Mouse (Mus musculus) midbrain, postnatal 0 days (tissue): Measurements from ENCODE around the gene Camk1g. TPM values are rescaled to one million over a fixed set of nuclear protein-coding genes. Genes with fewer than 3 reads are reported as not detected.
A peak's percentile ranks its signal among the peaks of the same experiment; 100 is the strongest.

Experiments
- ATAC-seq: fragments of 200-750 bp; cut with Nextera tagmentation; 2 replicates; pipeline ENCODE4 v1.8.0; 2017; ENCODE audit warnings: moderate number of reproducible peaks, mild to moderate bottlenecking, moderate TSS enrichment, moderate library complexity; ENCODE audit not compliant: low FRiP score
- DNase-seq: peaks from one replicate; pipeline ENCODE4 v3.0.0-alpha.2; 2015; ENCODE audit warnings: low spot score
- H3K27ac ChIP-seq: fragments of 300-500 bp; sonication (generic); 2 replicates; pipeline ENCODE4 v1.5.1; 2014; ENCODE audit warnings: low read depth, mild to moderate bottlenecking, low read length, mixed read lengths
- H3K27me3 ChIP-seq: fragments of 300-500 bp; sonication (generic); 2 replicates; pipeline ENCODE4 v1.6.1; 2014; ENCODE audit warnings: low read length, control low read depth, mixed read lengths; ENCODE audit not compliant: insufficient read depth
- H3K36me3 ChIP-seq: fragments of 300-500 bp; sonication (generic); 2 replicates; pipeline ENCODE4 v1.6.1; 2014; ENCODE audit warnings: low read length, control low read depth, mixed read lengths; ENCODE audit not compliant: insufficient read depth
- H3K4me1 ChIP-seq: fragments of 300-500 bp; sonication (generic); 2 replicates; pipeline ENCODE4 v1.6.1; 2014; ENCODE audit warnings: mild to moderate bottlenecking, control low read depth, antibody characterized with exemption, low read length, mixed read lengths; ENCODE audit not compliant: insufficient read depth
- H3K4me2 ChIP-seq: fragments of 300-500 bp; sonication (generic); 2 replicates; pipeline ENCODE4 v1.6.1; 2014; ENCODE audit warnings: low read depth, mild to moderate bottlenecking, low read length, mixed read lengths; ENCODE audit not compliant: poor library complexity, severe bottlenecking
- H3K4me3 ChIP-seq: fragments of 300-500 bp; sonication (generic); 2 replicates; pipeline ENCODE4 v1.5.1; 2014; ENCODE audit warnings: low read depth, mild to moderate bottlenecking, low read length, moderate library complexity
- H3K9ac ChIP-seq: fragments of 300-500 bp; sonication (generic); replicated peaks from 2 replicates; pipeline ENCODE4 v1.6.1; 2014; ENCODE audit warnings: mild to moderate bottlenecking, low read length, moderate library complexity, mixed read lengths; ENCODE audit not compliant: poor library complexity, severe bottlenecking
- H3K9me3 ChIP-seq: fragments of 300-500 bp; sonication (generic); 2 replicates; pipeline ENCODE4 v1.6.1; 2016; ENCODE audit warnings: low read length, control low read depth
- CTCF ChIP-seq: IDR thresholded peaks from 2 replicates; pipeline ENCODE4 v1.5.1; 2016; ENCODE audit warnings: antibody characterized with exemption, mild to moderate bottlenecking
- WGBS: fragments of 180-500 bp; shearing (Covaris S2); extraction: QIAGEN DNeasy Blood & Tissue Kit; methylation state at CpG from one replicate; pipeline ENCODE4 v1.1.7; 2014; 5-methylcytosine and 5-hydroxymethylcytosine counted together
- polyA plus RNA-seq: library from polyadenylated mRNA; unstranded; fragments of >200 nt; fragmentation: Nextera tagmentation; extraction: Ambion mirVana; gene quantifications from 2 replicates; pipeline ENCODE4 v1.2.1, GENCODE M21; 2015
- total RNA-seq: library from RNA; depleted of rRNA; stranded (reverse); fragments of >200 nt; gene quantifications from 2 replicates; pipeline ENCODE4 v1.2.3, GENCODE M21; 2014

Camk1g gene
- total and polyA plus RNA-seq, 2 experiments from 2014 or later = 46.6 to 48.1 TPM

DNA sequence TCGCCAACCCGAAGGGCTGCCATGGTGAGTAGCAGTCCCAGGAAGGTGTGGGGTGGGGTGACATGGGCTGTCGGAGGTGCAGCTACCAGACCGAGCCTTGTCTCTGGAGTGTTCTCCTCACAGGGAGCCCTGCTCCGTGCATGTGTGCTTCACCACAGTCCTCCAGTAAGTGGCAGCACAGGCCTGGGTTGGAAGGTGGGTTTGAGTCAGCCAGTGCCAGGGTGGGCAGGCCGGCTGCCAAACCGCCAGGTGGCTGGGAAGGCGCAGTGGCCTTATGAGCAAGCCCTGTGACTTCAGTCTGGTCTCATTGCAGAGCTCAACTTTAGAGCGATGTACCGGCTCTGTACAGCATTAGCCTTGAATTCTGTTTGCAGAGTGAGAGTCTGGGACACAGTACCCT, 39.9 kb downstream of the Camk1g start:
- no peak overlapping the region for H3K4me3 ChIP-seq
- H3K9me3 ChIP-seq = no peaks in the 10 kb centered on the region
- peaks cover 7% of the 10 kb centered on the region; the same call in 1 of the 2 replicates for H3K4me1 ChIP-seq
- WGBS = 36% methylated on average over 10 of the region's 10 CpGs
- H3K4me2 ChIP-seq = no peak overlapping the region
- peak; percentile 89 for TF ChIP-seq CTCF
- H3K27me3 ChIP-seq = no peaks in the 10 kb centered on the region
- no peaks in the 10 kb centered on the region for H3K36me3 ChIP-seq
- no peak overlapping the region for H3K27ac ChIP-seq
- ATAC-seq (peak; percentile 84), DNase-seq (peak; percentile 93)
- H3K9ac ChIP-seq = no peak overlapping the region

GRCm38 (mm10) chr1:193329557-193329956, 40.5 kb downstream of the Camk1g start:
- ATAC-seq = no peak
- Histone ChIP-seq H3K4me2 (no peak overlapping the region), H3K4me3 (no peak overlapping the region), H3K27ac (no peak overlapping the region), H3K9ac (no peak overlapping the region), H3K4me1 (peaks cover 2% of the 10 kb centered on the region; the same call in 1 of the 2 replicates), H3K36me3 (no peaks in the 10 kb centered on the region), H3K9me3 (no peaks in the 10 kb centered on the region), H3K27me3 (no peaks in the 10 kb centered on the region)
- no peak for DNase-seq
- TF ChIP-seq CTCF = no peak
- WGBS = 72% methylated on average over 9 of the region's 9 CpGs

DNA sequence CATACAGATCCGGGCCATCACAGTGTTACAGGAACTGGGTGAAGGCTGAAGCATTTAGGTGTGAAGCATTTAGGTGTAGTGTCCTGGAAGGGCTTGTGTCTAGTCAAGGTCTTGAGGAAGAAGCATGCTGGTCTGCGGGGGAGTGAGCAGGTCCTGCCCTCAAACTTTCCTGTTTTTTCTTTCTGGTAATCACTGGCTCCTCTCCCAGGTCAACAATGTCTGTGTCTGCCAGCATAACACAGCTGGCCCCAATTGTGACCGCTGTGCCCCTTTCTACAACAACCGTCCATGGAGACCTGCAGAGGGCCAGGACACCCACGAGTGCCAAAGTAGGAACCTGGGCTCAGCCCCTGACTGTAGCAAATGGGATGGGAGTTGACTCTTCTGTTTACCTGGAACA, 42.4 kb downstream of the Camk1g start:
- Histone ChIP-seq H3K4me2 (no peak overlapping the region), H3K27ac (no peak overlapping the region), H3K36me3 (no peaks in the 10 kb centered on the region), H3K4me3 (no peak overlapping the region), H3K9ac (no peak overlapping the region), H3K27me3 (no peaks in the 10 kb centered on the region), H3K4me1 (no peaks in the 10 kb centered on the region), H3K9me3 (no peaks in the 10 kb centered on the region)
- no peak for TF ChIP-seq CTCF
- ATAC-seq (no peak), DNase-seq (no peak)
- 72% methylated on average over 5 of the region's 5 CpGs for WGBS

DNA sequence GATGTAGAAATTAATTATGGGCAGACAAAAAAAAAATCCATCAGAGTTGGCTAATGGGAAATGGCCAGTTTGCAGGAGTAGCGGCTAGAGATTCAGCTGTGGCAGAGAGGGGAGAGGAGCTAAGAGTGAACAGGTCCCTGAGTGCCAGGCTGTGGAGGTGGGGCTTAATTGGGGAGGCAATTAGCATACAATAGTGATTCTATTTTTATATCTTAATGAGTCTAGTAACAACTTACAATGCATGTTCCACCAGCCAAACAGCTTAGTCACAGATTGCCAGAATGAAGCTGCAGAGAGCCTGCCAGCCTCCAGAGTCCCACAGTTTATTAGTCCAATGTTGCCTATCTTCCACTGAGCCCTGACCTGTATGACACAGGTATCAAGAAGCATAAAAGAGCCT, 42.9 kb downstream of the Camk1g start:
- peak; percentile 19 for DNase-seq
- no peak overlapping the region for H3K4me2 ChIP-seq
- TF ChIP-seq CTCF = no peak
- no peaks in the 10 kb centered on the region for H3K36me3 ChIP-seq
- WGBS = 77% methylated on average over 1 of the region's 1 CpGs
- H3K9ac ChIP-seq = no peak overlapping the region
- H3K27ac ChIP-seq = no peak overlapping the region
- H3K9me3 ChIP-seq = no peaks in the 10 kb centered on the region
- no peak overlapping the region for H3K4me3 ChIP-seq
- H3K27me3 ChIP-seq = no peaks in the 10 kb centered on the region
- H3K4me1 ChIP-seq = no peaks in the 10 kb centered on the region
- ATAC-seq = no peak

GRCm38 (mm10) chr1:193326456-193327145, 43.5 kb downstream of the Camk1g start:
- TF ChIP-seq CTCF = peak; percentile 18; the same call in 1 of the 2 replicates
- no peaks in the 10 kb centered on the region for H3K4me1 ChIP-seq
- ATAC-seq = no peak
- H3K4me3 ChIP-seq = no peak overlapping the region
- H3K27me3 ChIP-seq = no peaks in the 10 kb centered on the region
- DNase-seq = no peak
- no peaks in the 10 kb centered on the region for H3K9me3 ChIP-seq
- H3K9ac ChIP-seq = no peak overlapping the region
- H3K4me2 ChIP-seq = no peak overlapping the region
- no peak overlapping the region for H3K27ac ChIP-seq
- WGBS = 78% methylated on average over 7 of the region's 7 CpGs
- no peaks in the 10 kb centered on the region for H3K36me3 ChIP-seq

- Histone ChIP-seq H3K27me3 (no peaks in the 10 kb centered on the region), H3K9ac (no peak overlapping the region), H3K4me2 (no peak overlapping the region), H3K4me3 (no peak overlapping the region), H3K27ac (no peak overlapping the region), H3K36me3 (no peaks in the 10 kb centered on the region), H3K9me3 (no peaks in the 10 kb centered on the region), H3K4me1 (no peaks in the 10 kb centered on the region)
- WGBS = 97% methylated on average over 6 of the region's 6 CpGs
- no peak for DNase-seq
- no peak for TF ChIP-seq CTCF
- no peak for ATAC-seq
These were observed 44.2 kb downstream of the Camk1g start for GRCm38 (mm10) chr1:193325891-193326290.
